Mouse (Mus musculus) myocyte (in vitro differentiated cells): ENCODE data around the gene Aarsd1. TPM values are rescaled to one million over a fixed set of nuclear protein-coding genes. Genes with fewer than 3 reads are reported as not detected.
"Not testable (repeated sequence)": the region's sequence is repeated elsewhere in the genome, so short reads cannot be mapped to it uniquely, and the experiment has no call there.

ENCODE experiments used
- H3K27me3 ChIP-seq: one replicate; pipeline ENCODE4 v1.6.1; 2011; ENCODE audit not compliant: control insufficient read depth, insufficient read depth, insufficient read length
- H3K36me3 ChIP-seq: one replicate; pipeline ENCODE4 v1.6.1; 2011; ENCODE audit not compliant: control insufficient read depth, insufficient read depth
- H3K4me2 ChIP-seq: one replicate; pipeline ENCODE4 v1.6.1; 2011; ENCODE audit warnings: low read depth, control low read depth
- H3K4me3 ChIP-seq: one replicate; pipeline ENCODE4 v1.5.1; 2011; ENCODE audit warnings: mild to moderate bottlenecking, control low read depth, moderate library complexity
- H3K79me2 ChIP-seq: one replicate; pipeline ENCODE4 v1.6.1; 2011; ENCODE audit not compliant: control insufficient read depth, insufficient read depth
- H3ac ChIP-seq: one replicate; pipeline ENCODE4 v1.6.1; 2011; ENCODE audit not compliant: control insufficient read depth, insufficient read length
- CEBPB ChIP-seq: IDR thresholded peaks from 2 replicates; pipeline ENCODE4 v1.6.1; 2011; ENCODE audit warnings: mild to moderate bottlenecking, moderate library complexity; ENCODE audit not compliant: poor library complexity, insufficient read depth, severe bottlenecking
- E2F4 ChIP-seq: IDR thresholded peaks from one replicate; pipeline ENCODE4 v1.6.1; 2011; ENCODE audit warnings: mild to moderate bottlenecking, control low read depth, moderate library complexity; ENCODE audit not compliant: insufficient read depth
- MAX ChIP-seq: IDR thresholded peaks from one replicate; pipeline ENCODE4 v1.6.1; 2011; ENCODE audit warnings: low read depth, mild to moderate bottlenecking, control low read depth
- MYOD1 ChIP-seq, 3 experiments: IDR thresholded peaks; one replicate each; pipeline ENCODE4 v1.6.1; 2011; ENCODE audit warnings: control low read depth in 2 of 3, low read depth in 2 of 3, mild to moderate bottlenecking in 2 of 3, moderate library complexity in 1 of 3; ENCODE audit not compliant: insufficient read length in 2 of 3, control insufficient read depth in 1 of 3
- MYOG ChIP-seq, 3 experiments: IDR thresholded peaks; one replicate each; pipeline ENCODE4 v1.6.1; 2011; ENCODE audit warnings: control low read depth in 2 of 3, low read depth in 2 of 3, mild to moderate bottlenecking in 2 of 3; ENCODE audit not compliant: insufficient read length in 2 of 3, control insufficient read depth in 1 of 3, insufficient read depth in 1 of 3
- POLR2A ChIP-seq: IDR thresholded peaks from one replicate; pipeline ENCODE4 v1.6.1; 2011; ENCODE audit warnings: low read depth, mild to moderate bottlenecking, control low read depth, moderate library complexity; ENCODE audit not compliant: insufficient read length
- POLR2AphosphoS2 ChIP-seq: IDR thresholded peaks from one replicate; pipeline ENCODE4 v1.6.1; 2011; ENCODE audit warnings: low read depth, control low read depth; ENCODE audit not compliant: insufficient read length
- REST ChIP-seq: IDR thresholded peaks from one replicate; pipeline ENCODE4 v1.6.1; 2011; ENCODE audit warnings: mild to moderate bottlenecking, control low read depth, moderate library complexity; ENCODE audit not compliant: insufficient read depth, insufficient read length
- SRF ChIP-seq: IDR thresholded peaks from one replicate; pipeline ENCODE4 v1.6.1; 2011; ENCODE audit warnings: low read depth; ENCODE audit not compliant: control insufficient read depth, insufficient read length
- TCF12 ChIP-seq: IDR thresholded peaks from one replicate; pipeline ENCODE4 v1.6.1; 2011; ENCODE audit warnings: mild to moderate bottlenecking, control low read depth; ENCODE audit not compliant: poor library complexity, insufficient read depth, severe bottlenecking
- TCF3 ChIP-seq: IDR thresholded peaks from one replicate; pipeline ENCODE4 v1.6.1; 2011; ENCODE audit warnings: low read depth, control low read depth; ENCODE audit not compliant: insufficient read length
- USF1 ChIP-seq: IDR thresholded peaks from one replicate; pipeline ENCODE4 v1.6.1; 2011; ENCODE audit warnings: low read depth, mild to moderate bottlenecking, control low read depth, moderate library complexity
- polyA plus RNA-seq: library from polyadenylated mRNA; unstranded; fragments of >200 nt; fragmentation: generic; extraction: Trizol; gene quantifications from one replicate; pipeline ENCODE4 v1.2.1, GENCODE M21; 2012; ENCODE audit warnings: missing spikeins

Gene Aarsd1
- polyA plus RNA-seq, result 31.2 TPM

- Histone ChIP-seq H3K79me2 (no peaks in the 10 kb centered on the region), H3ac (peak within 1 kb of the TSS; percentile 24), H3K4me3 (peak within 1 kb of the TSS; percentile 57), H3K27me3 (no peaks in the 10 kb centered on the region), H3K36me3 (peaks cover 8% of the 10 kb centered on the region), H3K4me2 (peak within 1 kb of the TSS; percentile 90)
- TF ChIP-seq POLR2A (peak; percentile 88), SRF (no peak), TCF12 (no peak), USF1 (no peak), MYOG (IDR thresholded peaks at IDR 0.05; ENCODE audit: control insufficient read depth in 1 of 3, insufficient read depth in 1 of 3, insufficient read length in 2 of 3, low read depth in 2 of 3) (peak in 1 of 3 experiments; percentile 10), TCF3 (no peak), MYOD1 (IDR thresholded peaks at IDR 0.05; ENCODE audit: control insufficient read depth in 1 of 3, insufficient read length in 2 of 3, low read depth in 2 of 3) (peak in 1 of 3 experiments; percentile 22), POLR2AphosphoS2 (peak; percentile 93), E2F4 (peak; percentile 60)
These were observed at the start of gene Aarsd1 for GRCm38 (mm10) chr11:101417101-101417855. Gene Aarsd1 (minus strand): TSS chr11:101417615.

GRCm38 (mm10) chr11:101466552-101466950 is 49.1 kb upstream of the Aarsd1 start:
- Histone ChIP-seq H3K4me2 (peak overlapping the region; percentile 95), H3ac (peak overlapping the region; percentile 54), H3K79me2 (peaks cover 20% of the 10 kb centered on the region), H3K4me3 (peak overlapping the region; percentile 97)
- not testable (repeated sequence) for H3K27me3 ChIP-seq, H3K36me3 ChIP-seq

- peak within 1 kb of the TSS; percentile 54 for H3ac ChIP-seq
- H3K4me3 ChIP-seq, result peak within 1 kb of the TSS; percentile 97
- H3K4me2 ChIP-seq, result peak within 1 kb of the TSS; percentile 95
- TF ChIP-seq POLR2A (peak; percentile 84), TCF12 (no peak), SRF (no peak), MYOD1 (IDR thresholded peaks at IDR 0.05; ENCODE audit: control insufficient read depth in 1 of 3, insufficient read length in 2 of 3, low read depth in 2 of 3) (peak in 2 of 3 experiments; percentile 28 to 81), E2F4 (peak; percentile 28), USF1 (no peak), MYOG (IDR thresholded peaks at IDR 0.05; ENCODE audit: control insufficient read depth in 1 of 3, insufficient read depth in 1 of 3, insufficient read length in 2 of 3, low read depth in 2 of 3) (peak in 2 of 3 experiments; percentile 61 to 83), POLR2AphosphoS2 (peak; percentile 90), MAX (no peak), REST (no peak), CEBPB (no peak), TCF3 (no peak)
- H3K36me3 ChIP-seq, result peaks cover 13% of the 10 kb centered on the region
- H3K27me3 ChIP-seq, result no peaks in the 10 kb centered on the region
- peaks cover 20% of the 10 kb centered on the region for H3K79me2 ChIP-seq
These were observed 48.6 kb upstream of the Aarsd1 start, which contains the start of gene Vat1 for GRCm38 (mm10) chr11:101465869-101466551. Gene Vat1 (minus strand): TSS chr11:101466230.

GRCm38 (mm10) chr11:101465101-101465868 is 47.9 kb upstream of the Aarsd1 start:
- peak overlapping the region; percentile 97 for H3K4me3 ChIP-seq
- H3K79me2 ChIP-seq, result peaks cover 20% of the 10 kb centered on the region
- peak overlapping the region; percentile 83 for H3K4me2 ChIP-seq
- H3K36me3 ChIP-seq, result peaks cover 21% of the 10 kb centered on the region
- no peaks in the 10 kb centered on the region for H3K27me3 ChIP-seq
- TF ChIP-seq MYOG (IDR thresholded peaks at IDR 0.05; ENCODE audit: control insufficient read depth in 1 of 3, insufficient read depth in 1 of 3, insufficient read length in 2 of 3, low read depth in 2 of 3) (peak in 1 of 3 experiments; percentile 4), POLR2AphosphoS2 (peak; percentile 48), SRF (no peak), MAX (no peak), TCF3 (no peak), CEBPB (no peak), MYOD1 (IDR thresholded peaks at IDR 0.05; ENCODE audit: control insufficient read depth in 1 of 3, insufficient read length in 2 of 3, low read depth in 2 of 3) (no peak), E2F4 (no peak), TCF12 (no peak), REST (no peak), POLR2A (peak; percentile 65), USF1 (peak; percentile 71)
- H3ac ChIP-seq, result peak overlapping the region; percentile 54
